Mouse (Mus musculus) adrenal gland, adult 2 months (tissue): ENCODE results near the gene Pparg. TPM values are rescaled to one million over a fixed set of nuclear protein-coding genes. Genes with fewer than 3 reads are reported as not detected.

Source experiments
- DNase-seq: peaks from one replicate; pipeline ENCODE4 v3.0.0; 2021
- polyA plus RNA-seq: library from polyadenylated mRNA; depleted of rRNA; stranded (reverse); fragments of >200 nt; gene quantifications from 2 replicates; pipeline ENCODE4 v1.2.3, GENCODE M21; 2012
- total RNA-seq, 2 experiments: library from RNA; stranded (reverse); gene quantifications; 2 replicates each; pipeline ENCODE4 v1.2.3; 2021

Gene Pparg
- total and polyA plus RNA-seq, 3 experiments = 16.3 to 86.1 (median 77.8) TPM

GRCm38 (mm10) chr6:115361606-115362462 is 1.1 kb downstream of the Pparg start:
- DNase-seq = peak; percentile 55

GRCm38 (mm10) chr6:115366869-115367610 is 6.3 kb downstream of the Pparg start:
- no peak for DNase-seq

GRCm38 (mm10) chr6:115374871-115375852 is 14.4 kb downstream of the Pparg start:
- DNase-seq = no peak

- DNase-seq = no peak
Measured at GRCm38 (mm10) chr6:115380596-115380995, 19.8 kb downstream of the Pparg start.

- DNase-seq = peak; percentile 16
Measured at GRCm38 (mm10) chr6:115382712-115383111, 22.0 kb downstream of the Pparg start.

- no peak for DNase-seq
Measured at GRCm38 (mm10) chr6:115389945-115390540, 29.3 kb downstream of the Pparg start.

GRCm38 (mm10) chr6:115396911-115397310 is 36.2 kb downstream of the Pparg start:
- DNase-seq = no peak

GRCm38 (mm10) chr6:115404354-115404753 is 43.6 kb downstream of the Pparg start:
- no peak for DNase-seq

- DNase-seq = no peak
Measured at GRCm38 (mm10) chr6:115411477-115411876, 50.7 kb downstream of the Pparg start.

- peak; percentile 7 for DNase-seq
Measured at GRCm38 (mm10) chr6:115418171-115418570, 57.4 kb downstream of the Pparg start.

GRCm38 (mm10) chr6:115418964-115419363 is 58.2 kb downstream of the Pparg start:
- DNase-seq = no peak

- peak; percentile 83 for DNase-seq
Measured at GRCm38 (mm10) chr6:115420963-115421362, 60.2 kb downstream of the Pparg start.

- DNase-seq = peak; percentile 63
Measured at GRCm38 (mm10) chr6:115421665-115422064, 60.9 kb downstream of the Pparg start.

- DNase-seq = peak; percentile 50
Measured at GRCm38 (mm10) chr6:115424433-115424832, 63.7 kb downstream of the Pparg start.

GRCm38 (mm10) chr6:115432726-115433125 is 72.0 kb downstream of the Pparg start:
- DNase-seq = no peak

GRCm38 (mm10) chr6:115434054-115434453 is 73.3 kb downstream of the Pparg start:
- no peak for DNase-seq

- DNase-seq = no peak
Measured at GRCm38 (mm10) chr6:115434816-115435215, 74.1 kb downstream of the Pparg start.

GRCm38 (mm10) chr6:115440231-115441006 is 79.7 kb downstream of the Pparg start:
- DNase-seq = no peak

- DNase-seq = no peak
Measured at GRCm38 (mm10) chr6:115452501-115452900, 91.8 kb downstream of the Pparg start.

GRCm38 (mm10) chr6:115462743-115463337 is 102.1 kb downstream of the Pparg start:
- DNase-seq = peak; percentile 90
